Mouse (Mus musculus): ENCODE results near the gene Cenpb.

GRCm38 (mm10) chr2:131143007-131143780 is 36.7 kb downstream of the Cenpb start:
- TF ChIP-seq POLR2A (IDR thresholded peaks at IDR 0.05; ENCODE audit: insufficient read depth, low read depth, low read length): no peak
- no peak for TF ChIP-seq EP300 (IDR thresholded peaks at IDR 0.05; ENCODE audit: insufficient read depth, low read depth, low read length)
- no peak for TF ChIP-seq CTCF (IDR thresholded peaks at IDR 0.05)
